Comparison of ENCODE assay signal across 8 mouse cellular contexts in the genomic region with DNA sequence TGATC. TPM values are rescaled to one million over a fixed set of nuclear protein-coding genes. Genes with fewer than 3 reads are reported as not detected.
DNase-seq lines count a peak whose midpoint lies in the region; ATAC-seq and TF ChIP-seq lines count a peak whose summit lies in the region.

A gene (minus strand): TSS at position 4 of the 5 bp plus-strand sequence.

- H3K9me3 ChIP-seq in heart, embryonic 16.5 days (replicated peaks; ENCODE audit: control insufficient read depth, low read length), result no peaks in the 10 kb centered on the region
- H3K9me3 ChIP-seq in MEL (replicated peaks; ENCODE audit: insufficient read depth, low read length), result no peaks in the 10 kb centered on the region
- H3K9me3 ChIP-seq in hindbrain, embryonic 12.5 days (replicated peaks), result no peaks in the 10 kb centered on the region
- no peaks in the 10 kb centered on the region for H3K9me3 ChIP-seq in midbrain, embryonic 12.5 days

- ATAC-seq in heart, embryonic 16.5 days (replicated peaks; ENCODE audit: extremely low read depth, insufficient read depth, low FRiP score), result no peak
- no peak for ATAC-seq in hindbrain, embryonic 12.5 days (ENCODE audit: low FRiP score)
- ATAC-seq in midbrain, embryonic 12.5 days (ENCODE audit: low FRiP score, low read depth), result no peak
- ATAC-seq in megakaryocyte progenitor cell, adult 5-6 weeks (replicated peaks; ENCODE audit: poor library complexity), result no peak

- peak within 1 kb of the TSS; percentile 99 for H3K27ac ChIP-seq in heart, embryonic 16.5 days (ENCODE audit: low read length)
- H3K27ac ChIP-seq in MEL (ENCODE audit: control insufficient read depth, low read depth, low read length), result peak within 1 kb of the TSS; percentile 96
- peak within 1 kb of the TSS; percentile 85 for H3K27ac ChIP-seq in hindbrain, embryonic 12.5 days
- peak within 1 kb of the TSS; percentile 95 for H3K27ac ChIP-seq in midbrain, embryonic 12.5 days (replicated peaks)

- H3K36me3 ChIP-seq in heart, embryonic 16.5 days (ENCODE audit: control insufficient read depth, insufficient read depth), result peaks cover 11% of the 10 kb centered on the region; the same call in 1 of the 2 replicates
- H3K36me3 ChIP-seq in MEL (ENCODE audit: control insufficient read depth in 1 of 2, insufficient read depth in 2 of 2, low read length in 2 of 2), result peaks cover 0 to 10% of the 10 kb centered on the region in 2 experiments; a peak in 2 of 4 replicates
- peaks cover 38% of the 10 kb centered on the region for H3K36me3 ChIP-seq in hindbrain, embryonic 12.5 days
- H3K36me3 ChIP-seq in midbrain, embryonic 12.5 days, result peaks cover 39% of the 10 kb centered on the region

- H3K4me1 ChIP-seq in heart, embryonic 16.5 days (ENCODE audit: control insufficient read depth, insufficient read depth, low read length), result peaks cover 44% of the 10 kb centered on the region
- peaks cover 0 to 10% of the 10 kb centered on the region in 2 experiments; a peak in 3 of 4 replicates for H3K4me1 ChIP-seq in MEL (ENCODE audit: control insufficient read depth in 1 of 2, insufficient read depth in 2 of 2, low read length in 2 of 2)
- peaks cover 59% of the 10 kb centered on the region for H3K4me1 ChIP-seq in hindbrain, embryonic 12.5 days
- peaks cover 64% of the 10 kb centered on the region for H3K4me1 ChIP-seq in midbrain, embryonic 12.5 days

- peak within 1 kb of the TSS; percentile 96 for H3K9ac ChIP-seq in heart, embryonic 16.5 days (ENCODE audit: low read length)
- peak within 1 kb of the TSS; percentile 99 for H3K9ac ChIP-seq in MEL (ENCODE audit: control insufficient read depth, low read depth, low read length, poor library complexity, severe bottlenecking)
- H3K9ac ChIP-seq in hindbrain, embryonic 12.5 days, result peak within 1 kb of the TSS; percentile 82
- peak within 1 kb of the TSS; percentile 92 for H3K9ac ChIP-seq in midbrain, embryonic 12.5 days (replicated peaks)

- TF ChIP-seq POLR2A in MEL (IDR thresholded peaks at IDR 0.05; ENCODE audit: control insufficient read depth in 1 of 2, insufficient read depth in 1 of 2, low read depth in 1 of 2, low read length in 2 of 2, poor library complexity in 1 of 2), result no peak

- no peak for TF ChIP-seq CTCF in MEL (IDR thresholded peaks at IDR 0.05 in 2 of 3, conservative IDR thresholded peaks at IDR 0.05 in 1 of 3; ENCODE audit: control insufficient read depth in 1 of 3, insufficient read depth in 1 of 3, low read depth in 2 of 3, low read length in 3 of 3, poor library complexity in 1 of 3, severe bottlenecking in 1 of 3)

- no peak for TF ChIP-seq RAD21 in MEL (IDR thresholded peaks at IDR 0.05; ENCODE audit: low read depth, low read length)

- no peak for DNase-seq in heart, adult 11 months
- DNase-seq in MEL (ENCODE audit: low read depth, low spot score), result no peak
- DNase-seq in spleen, adult 12 weeks (ENCODE audit: low spot score), result no peak
- no peak for DNase-seq in adrenal gland, adult (ENCODE audit: inconsistent age in 2 of 2, low spot score in 1 of 2)

- H3K27me3 ChIP-seq in heart, embryonic 16.5 days (ENCODE audit: control insufficient read depth, insufficient read depth, low read length), result no peaks in the 10 kb centered on the region
- H3K27me3 ChIP-seq in MEL (ENCODE audit: control insufficient read depth in 1 of 2, insufficient read depth in 2 of 2, low read length in 2 of 2), result no peaks in the 10 kb centered on the region
- no peaks in the 10 kb centered on the region for H3K27me3 ChIP-seq in hindbrain, embryonic 12.5 days
- H3K27me3 ChIP-seq in midbrain, embryonic 12.5 days, result no peaks in the 10 kb centered on the region

- peak within 1 kb of the TSS; percentile 89 for H3K4me3 ChIP-seq in heart, embryonic 16.5 days (ENCODE audit: low read length)
- peak within 1 kb of the TSS; percentile 68 to 99 for H3K4me3 ChIP-seq in MEL (ENCODE audit: control insufficient read depth in 1 of 2, insufficient read depth in 1 of 2, low read depth in 2 of 2, low read length in 2 of 2)
- H3K4me3 ChIP-seq in hindbrain, embryonic 12.5 days, result peak within 1 kb of the TSS; percentile 62
- H3K4me3 ChIP-seq in midbrain, embryonic 12.5 days, result peak within 1 kb of the TSS; percentile 74

- peaks cover 36% of the 10 kb centered on the region for H3K79me2 ChIP-seq in MEL (ENCODE audit: control insufficient read depth, insufficient read depth, low read length, poor library complexity)

- peak within 1 kb of the TSS; percentile 83 for H3K4me2 ChIP-seq in heart, embryonic 16.5 days (ENCODE audit: low read depth, low read length)
- peak within 1 kb of the TSS; percentile 87 for H3K4me2 ChIP-seq in hindbrain, embryonic 12.5 days (replicated peaks)
- H3K4me2 ChIP-seq in midbrain, embryonic 12.5 days (replicated peaks), result peak within 1 kb of the TSS; percentile 91

- TF ChIP-seq EP300 in MEL (IDR thresholded peaks at IDR 0.05; ENCODE audit: low read depth in 1 of 2, low read length in 2 of 2), result no peak

TF ChIP-seq in MEL, 35 proteins besides CTCF, POLR2A, EP300 and RAD21:
- TF ChIP-seq KAT2A (conservative IDR thresholded peaks at IDR 0.05; ENCODE audit: low read depth, low read length) (no peak), NELFE (IDR thresholded peaks at IDR 0.05; ENCODE audit: low read depth, low read length) (no peak), CHD2 (IDR thresholded peaks at IDR 0.05; ENCODE audit: low read length) (no peak), E2F4 (IDR thresholded peaks at IDR 0.05; ENCODE audit: borderline replicate concordance, low read depth, low read length) (no peak), ZKSCAN1 (IDR thresholded peaks at IDR 0.05; ENCODE audit: low read depth, low read length) (no peak), TBP (IDR thresholded peaks at IDR 0.05; ENCODE audit: low read depth, low read length) (no peak), POLR2AphosphoS2 (IDR thresholded peaks at IDR 0.05; ENCODE audit: low read length) (no peak), BHLHE40 (IDR thresholded peaks at IDR 0.05; ENCODE audit: borderline replicate concordance, low read depth, low read length) (no peak), ZC3H11A (IDR thresholded peaks at IDR 0.05; ENCODE audit: low read depth, low read length) (no peak), CHD1 (IDR thresholded peaks at IDR 0.05; ENCODE audit: low read depth, low read length) (no peak), HCFC1 (IDR thresholded peaks at IDR 0.05; ENCODE audit: low read depth, low read length) (no peak), GABPA (IDR thresholded peaks at IDR 0.05; ENCODE audit: low read depth, low read length) (no peak), MAX (IDR thresholded peaks at IDR 0.05; ENCODE audit: low read length) (no peak), UBTF (IDR thresholded peaks at IDR 0.05; ENCODE audit: borderline replicate concordance, insufficient read depth, low read depth, low read length) (no peak)

RNA-seq across cellular contexts. Expression of the gene that starts here (rescaled TPM):
- 0.75 TPM in 1 of 2 replicates, not detected in the other for polyA plus RNA-seq in heart, embryonic 16.5 days (2015; fragmentation: Nextera tagmentation; extraction: Ambion mirVana)
- total RNA-seq in MEL (2012; rRNA removed), result 0.39 TPM in 1 of 2 replicates, not detected in the other
- 1 to 10 TPM in 1 of 2 experiments, not detected in 1; 4.5 TPM for polyA plus RNA-seq in MEL (2012; ENCODE audit: insufficient read depth in 1 of 2, insufficient read length in 2 of 2, low read depth in 1 of 2, low replicate concordance in 2 of 2, missing spikeins in 1 of 2)
- 0.72 and 1.3 TPM in 2 replicates for polyA plus RNA-seq in hindbrain, embryonic 12.5 days (2016; fragmentation: Nextera tagmentation; extraction: Ambion mirVana)
- 0.32 and 0.39 TPM in 2 replicates for polyA plus RNA-seq in midbrain, embryonic 12.5 days (2016; fragmentation: Nextera tagmentation; extraction: Ambion mirVana)
- total RNA-seq in megakaryocyte progenitor cell, adult 5-6 weeks (2015), result not detected in 2 replicates
- not detected in 2 replicates for total RNA-seq in megakaryocyte progenitor cell, adult 5-6 weeks (2017)
